Mouse (Mus musculus) left cerebral cortex, postnatal 36 days (tissue): ENCODE data around the gene Snupn. TPM values are rescaled to one million over a fixed set of nuclear protein-coding genes. Genes with fewer than 3 reads are reported as not detected.
"Not testable (repeated sequence)": the region's sequence is repeated elsewhere in the genome, so short reads cannot be mapped to it uniquely, and the experiment has no call there.

Source experiments
- DNase-seq, 2 experiments: peaks; one replicate each; pipeline ENCODE4 v3.0.0; 2021 to 2022; ENCODE audit warnings: low spot score in 2 of 2, mixed read lengths in 1 of 2
- intact Hi-C: fragments of 180-260 bp; cut with DNase I; formaldehyde crosslinking; loops from one replicate; pipeline ENCODE4 v1.15.1; 2025
- total RNA-seq, 2 experiments: library from RNA; stranded (reverse); gene quantifications; 2 replicates each; pipeline ENCODE4 v1.2.3; 2021

Gene Snupn
- total RNA-seq, 2 experiments from 2014 or later: 13.9 to 16.0 TPM

DNA sequence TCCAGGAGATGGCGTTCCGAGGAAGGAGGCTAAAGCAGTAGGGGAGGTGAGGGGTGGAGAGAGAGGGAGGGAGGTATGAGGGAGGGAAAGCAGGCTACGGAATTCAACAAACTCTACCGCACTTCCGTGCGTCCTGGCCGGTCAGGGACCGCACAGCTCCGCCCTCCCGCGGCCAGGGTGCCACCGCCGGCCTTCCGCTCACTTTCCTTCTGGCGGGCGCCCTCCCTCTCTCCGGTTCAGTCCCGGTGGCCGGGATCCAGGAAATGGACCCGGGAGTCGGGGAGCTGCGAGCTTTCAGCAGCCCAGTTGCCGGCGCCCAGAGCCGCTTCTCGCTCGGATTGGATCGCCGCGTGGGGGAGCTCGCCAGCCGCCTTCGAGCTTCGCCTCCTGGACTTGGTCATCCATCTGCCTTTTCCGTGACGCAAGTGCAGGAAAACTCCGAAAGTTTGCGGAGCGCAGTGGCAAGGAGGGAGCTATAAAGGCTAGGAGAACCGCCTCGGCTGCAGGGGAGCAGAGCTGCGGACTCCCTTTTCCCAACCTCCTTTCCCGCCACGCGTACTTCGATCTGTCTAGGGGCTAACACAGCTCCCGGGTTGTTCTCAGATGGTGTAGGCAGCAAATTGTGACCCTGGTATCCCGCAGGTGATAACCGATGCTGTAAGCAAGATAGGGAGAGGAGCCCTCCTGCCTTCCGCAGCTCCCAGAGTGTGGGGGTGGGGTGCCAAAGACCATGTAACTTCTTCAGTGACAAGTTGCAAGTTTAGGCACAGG, 22.5 kb upstream of the Snupn start, which contains the start of gene Snx33:
Snx33 (minus strand) TSS at position 331 of the 771 bp plus-strand sequence.
- intact Hi-C loops: loop anchor here (10.0 kb wide), 1 partner anchor 287 kb away; no protein-coding TSS in a partner anchor
- DNase-seq: peak; percentile 87

DNA sequence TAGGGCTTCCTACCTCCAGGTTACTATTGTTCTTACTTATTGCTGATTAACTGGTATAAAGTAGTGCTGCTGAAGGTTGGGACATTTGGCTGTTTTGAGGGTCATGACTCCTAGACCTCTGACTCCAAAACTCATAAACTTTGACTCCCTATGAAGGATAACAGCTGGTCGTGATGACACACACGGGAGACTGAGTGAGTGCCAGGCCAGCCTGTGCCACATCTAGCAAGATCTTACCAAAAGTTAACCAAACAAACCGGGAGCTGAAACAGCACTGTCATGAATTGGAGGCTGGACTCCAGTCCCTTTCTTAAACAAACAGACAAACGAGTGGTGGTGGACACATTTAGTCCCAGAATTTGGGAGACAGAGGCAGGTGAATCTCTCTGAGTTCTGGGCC, 21.2 kb upstream of the Snupn start:
- intact Hi-C loops: loop anchor here (10.0 kb wide), 1 partner anchor 285 kb away; no protein-coding TSS in a partner anchor
- no peak for DNase-seq

DNA sequence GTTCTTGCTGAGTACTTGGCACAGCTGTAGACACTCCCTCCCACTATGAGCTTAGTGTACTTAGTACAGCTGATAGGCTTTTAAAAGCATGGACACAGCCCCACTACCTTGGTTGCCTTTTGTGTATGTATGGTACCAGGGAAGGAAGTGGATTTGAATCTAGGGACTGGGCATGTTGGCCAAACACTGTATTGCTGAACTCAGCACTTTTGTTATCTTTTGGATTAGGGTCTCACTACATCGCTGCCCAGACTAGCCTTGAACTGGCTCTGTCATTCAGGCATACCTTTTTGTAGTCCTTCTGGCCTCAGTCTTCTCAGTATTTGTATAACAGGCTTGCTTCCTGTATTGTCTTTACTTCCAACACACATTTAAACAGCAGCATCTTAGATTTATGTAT, 20.1 kb upstream of the Snupn start:
- intact Hi-C loops: no loop called here
- DNase-seq: no peak

DNA sequence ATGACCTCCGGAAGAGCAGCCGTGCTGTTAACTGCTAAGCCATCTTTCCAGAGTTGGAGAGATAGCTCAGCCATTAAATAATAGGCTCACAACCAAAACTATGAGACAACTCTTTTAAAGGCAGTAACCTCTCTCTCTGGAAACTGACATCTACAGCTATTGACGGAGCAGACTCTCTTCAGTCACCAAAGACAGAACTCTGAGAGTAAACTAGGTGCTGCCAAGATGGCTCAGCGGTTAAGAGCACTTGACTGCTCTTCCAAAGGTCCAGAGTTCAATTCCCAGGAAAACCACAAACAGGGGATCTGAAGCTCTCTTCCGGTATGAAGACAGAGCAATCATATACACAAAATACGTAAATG, 13.8 kb upstream of the Snupn start:
- DNase-seq: no peak
- intact Hi-C loops: no loop called here

DNA sequence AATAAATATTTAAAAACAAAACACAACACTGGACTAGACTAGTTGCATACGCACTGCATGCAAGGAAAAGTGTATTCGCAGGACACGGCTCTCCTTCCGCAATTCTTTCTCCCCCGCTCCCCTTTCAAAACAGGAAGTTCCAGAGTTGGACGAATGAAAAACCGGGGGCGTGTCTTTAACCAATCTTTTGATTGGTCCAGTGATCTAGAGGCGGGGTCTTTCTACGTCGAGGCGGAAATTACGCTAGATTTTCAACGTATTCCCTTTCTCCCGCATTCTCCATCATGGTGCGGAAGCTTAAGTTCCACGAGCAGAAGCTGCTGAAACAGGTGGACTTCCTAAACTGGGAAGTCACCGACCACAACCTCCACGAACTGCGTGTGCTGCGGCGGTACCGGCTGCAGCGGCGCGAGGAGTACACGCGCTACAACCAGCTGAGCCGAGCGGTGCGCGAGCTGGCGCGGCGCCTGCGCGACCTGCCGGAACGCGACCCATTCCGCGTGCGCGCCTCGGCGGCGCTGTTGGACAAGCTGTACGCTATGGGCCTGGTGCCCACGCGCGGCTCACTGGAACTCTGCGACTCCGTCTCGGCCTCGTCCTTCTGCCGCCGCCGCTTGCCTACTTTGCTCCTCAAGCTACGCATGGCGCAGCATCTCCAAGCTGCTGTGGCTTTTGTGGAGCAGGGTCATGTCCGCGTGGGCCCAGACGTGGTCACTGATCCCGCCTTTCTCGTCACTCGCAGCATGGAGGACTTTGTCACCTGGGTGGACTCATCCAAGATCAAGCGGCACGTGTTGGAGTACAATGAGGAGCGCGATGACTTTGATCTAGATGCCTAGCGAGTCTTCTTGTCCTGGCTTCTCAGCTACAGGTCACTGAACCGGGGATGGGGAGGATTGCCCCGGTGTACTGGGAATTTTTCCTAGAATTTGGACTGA, 13.2 kb upstream of the Snupn start, which contains the start of gene Imp3:
Imp3 (plus strand) TSS at position 253 of the 938 bp plus-strand sequence.
- DNase-seq: peak; percentile 90
- intact Hi-C loops: no loop called here

DNA sequence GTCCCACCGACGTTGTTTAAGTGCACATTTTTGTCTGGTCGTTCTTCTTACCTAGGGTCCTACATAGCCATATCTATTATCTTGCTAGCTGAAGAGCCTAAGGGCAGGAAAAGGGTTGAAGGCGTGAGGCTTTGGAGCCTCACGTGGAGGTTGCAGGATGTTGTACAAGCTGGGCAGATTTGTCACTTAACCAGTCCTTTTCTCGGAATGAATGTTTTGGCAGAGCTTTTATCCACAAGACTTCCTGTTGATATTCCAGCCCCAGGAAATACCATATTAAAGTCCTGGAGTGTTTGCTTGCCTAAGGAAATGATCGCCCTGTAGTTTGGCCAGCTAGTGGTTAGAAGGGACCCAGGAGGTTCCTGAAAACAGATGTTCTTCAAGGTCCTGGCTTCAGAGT, 12.3 kb upstream of the Snupn start:
- DNase-seq: no peak
- intact Hi-C loops: no loop called here

DNA sequence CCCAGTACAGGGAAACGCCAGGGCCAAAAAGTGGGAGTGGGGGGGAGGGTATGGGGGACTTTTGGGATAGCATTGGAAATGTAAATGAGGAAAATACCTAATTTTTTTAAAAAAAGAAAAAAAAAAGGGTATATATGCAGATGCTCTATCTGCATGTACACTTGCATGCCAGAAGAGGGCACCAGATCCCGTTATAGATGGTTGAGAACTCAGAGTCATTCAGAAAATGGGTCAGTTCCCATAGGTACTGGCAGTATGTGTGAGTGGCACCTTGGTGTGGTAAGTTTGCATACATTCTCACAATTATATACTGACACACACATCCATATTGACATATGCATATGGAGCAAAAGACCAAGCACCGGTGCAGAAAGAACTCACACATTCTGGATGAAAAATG, 3.2 kb upstream of the Snupn start:
- not testable (repeated sequence) for DNase-seq
- intact Hi-C loops: loop anchor here (5.0 kb wide), 1 partner anchor 185 kb away; the partner anchor contains the start of gene Man2c1

DNA sequence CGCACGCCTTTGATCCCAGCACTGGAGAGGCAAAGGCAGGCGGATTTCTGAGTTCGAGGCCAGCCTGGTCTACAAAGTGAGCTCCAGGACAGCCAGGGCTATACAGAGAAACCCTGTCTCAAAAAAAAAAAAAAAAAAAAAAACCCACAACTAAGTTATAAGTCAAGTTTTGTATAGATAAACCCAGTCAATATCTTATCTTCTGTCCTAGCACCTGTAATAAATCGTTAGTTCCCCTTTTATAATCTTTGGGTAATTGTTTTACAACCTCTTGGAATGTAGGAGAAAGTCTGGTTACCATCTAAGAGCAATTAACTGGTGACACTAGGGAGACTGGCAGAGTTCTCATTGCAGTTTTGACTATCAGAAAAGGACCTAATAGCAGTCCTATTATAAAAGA, 2.0 kb upstream of the Snupn start:
- intact Hi-C loops: loop anchor here (5.0 kb wide), 1 partner anchor 184 kb away; the partner anchor contains the start of gene Man2c1
- not testable (repeated sequence) for DNase-seq

DNA sequence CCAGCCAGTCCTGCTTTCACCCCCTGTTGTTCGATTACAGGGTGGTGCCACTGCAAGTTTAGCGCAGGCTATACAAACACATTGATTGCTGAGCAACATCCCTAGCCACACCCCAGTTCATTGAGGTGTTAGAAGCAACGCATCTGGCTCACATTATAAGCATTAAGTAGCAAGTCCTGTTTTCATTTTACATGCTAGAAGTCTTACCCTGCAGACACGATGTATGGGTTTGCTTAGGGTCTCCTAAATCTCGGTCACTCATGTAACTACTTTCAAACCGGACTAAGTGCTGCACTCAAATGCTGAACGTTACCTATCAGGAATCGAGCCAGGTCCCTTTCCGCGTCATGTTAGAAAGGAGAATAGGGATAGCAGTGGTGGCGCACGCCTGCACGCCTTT, 911 bp upstream of the Snupn start:
- intact Hi-C loops: loop anchor here (5.0 kb wide), 3 partner anchors 48 to 183 kb away; partner anchors contain the start of genes Man2c1 and Sin3a
- no peak for DNase-seq

DNA sequence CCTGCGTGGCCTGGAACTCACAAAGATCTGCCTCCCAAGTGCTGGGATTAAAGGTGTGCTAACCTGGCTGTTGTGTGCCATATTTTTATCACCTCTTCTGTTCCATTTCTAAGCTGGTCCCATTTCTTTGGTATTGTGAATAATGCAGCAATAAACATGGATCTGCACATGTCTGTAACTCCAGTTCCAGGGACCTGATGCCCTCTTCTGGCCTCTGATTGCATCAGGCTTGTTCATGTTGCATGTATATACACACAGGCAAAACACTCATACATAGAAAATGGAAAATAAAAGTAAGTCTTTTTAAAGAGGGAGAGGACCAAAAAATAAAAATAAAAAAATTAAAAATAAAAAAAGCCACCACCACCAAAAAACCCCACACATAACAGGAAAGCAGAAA, 2.9 kb downstream of the Snupn start:
- intact Hi-C loops: loop anchor here (5.0 kb wide), 2 partner anchors 44 to 119 kb away; partner anchors contain the start of gene Sin3a

DNA sequence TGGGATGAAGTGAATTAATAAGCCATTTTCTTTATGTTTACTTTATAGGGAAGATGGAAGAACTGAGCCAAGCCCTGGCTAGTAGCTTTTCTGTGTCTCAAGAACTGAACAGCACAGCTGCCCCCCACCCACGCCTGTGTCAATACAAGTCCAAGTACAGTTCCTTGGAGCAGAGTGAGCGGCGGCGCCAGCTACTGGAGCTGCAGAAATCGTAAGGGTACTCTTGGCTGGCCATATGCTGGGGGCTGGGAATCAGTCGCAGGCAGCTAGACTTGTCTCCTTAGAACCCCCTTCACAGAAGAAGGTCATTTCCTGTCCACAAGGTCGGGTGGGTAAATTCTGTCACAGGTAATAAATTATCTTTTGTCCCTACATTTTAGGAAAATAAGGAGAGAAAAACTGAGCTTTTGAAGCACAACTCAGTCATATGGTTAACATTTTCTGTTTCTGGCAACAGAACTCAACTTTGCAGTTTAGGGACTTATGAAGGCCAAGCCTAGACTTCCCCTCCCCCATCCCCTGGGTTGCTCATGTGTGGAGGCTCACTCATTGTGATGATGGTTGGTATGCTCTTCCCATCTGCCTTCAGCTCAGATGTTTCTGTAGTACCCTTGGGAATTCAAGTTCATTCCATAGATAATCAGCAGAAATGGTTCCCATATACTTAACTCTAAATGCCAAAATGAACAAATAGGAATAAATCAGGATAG, 6.4 kb downstream of the Snupn start:
- intact Hi-C loops: no loop called here
- no peak for DNase-seq

More for the DNA sequence above, 2.9 kb downstream of the Snupn start:
- no peak for DNase-seq

DNA sequence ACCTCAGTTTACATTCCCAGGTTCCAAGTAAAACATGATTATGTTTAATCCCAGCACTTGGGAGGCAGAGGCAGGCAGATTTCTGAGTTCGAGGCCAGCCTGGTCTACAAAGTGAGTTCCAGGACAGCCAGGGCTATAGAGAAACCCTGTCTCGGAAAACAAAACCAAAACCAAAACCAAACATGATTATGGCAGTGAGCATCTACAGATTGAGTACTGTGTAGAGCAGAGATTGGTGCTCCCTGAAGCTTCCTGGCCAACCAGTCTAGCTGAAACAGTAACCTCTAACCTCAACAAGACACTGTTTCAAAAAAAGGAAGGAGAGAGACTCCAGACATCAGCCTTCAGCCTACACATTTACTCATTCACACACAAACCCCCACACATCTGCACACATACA, 8.0 kb downstream of the Snupn start:
- DNase-seq: no peak
- intact Hi-C loops: no loop called here

DNA sequence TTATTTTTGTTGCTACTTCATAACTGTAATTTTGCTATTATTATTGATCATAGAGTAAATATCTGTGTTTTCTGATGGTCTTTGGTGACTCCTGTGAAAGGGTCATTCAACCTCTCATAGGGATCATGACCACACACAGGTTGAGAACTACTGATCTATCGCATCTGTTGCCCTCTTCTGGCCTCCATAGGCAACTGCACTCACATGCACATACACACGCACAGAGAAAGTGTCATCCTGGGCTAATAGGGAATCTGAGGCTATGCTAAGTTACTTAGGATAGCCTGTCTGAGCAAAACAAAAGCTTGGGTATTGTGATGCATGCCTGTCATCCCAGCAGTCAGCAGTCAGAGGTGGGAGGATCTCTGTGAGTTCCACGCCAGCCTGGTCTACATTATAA, 10.9 kb downstream of the Snupn start:
- intact Hi-C loops: no loop called here

DNA sequence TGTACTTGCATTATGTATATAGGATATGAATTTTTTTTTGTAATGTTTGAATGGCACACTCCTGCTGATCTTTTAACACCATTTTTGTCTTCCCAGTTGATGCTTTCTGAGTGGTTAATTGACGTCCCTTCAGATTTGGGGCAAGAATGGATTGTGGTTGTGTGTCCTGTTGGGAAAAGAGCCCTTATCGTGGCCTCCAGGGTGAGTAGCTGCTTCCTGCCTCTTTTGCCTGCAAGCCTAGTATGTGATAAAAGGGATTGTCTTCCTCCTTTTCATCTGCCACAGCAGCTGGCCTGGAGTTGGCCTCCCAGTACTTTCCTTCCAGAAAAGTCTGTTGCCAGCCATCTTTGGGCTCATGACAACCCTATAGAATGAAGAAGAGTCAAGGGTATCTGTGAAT, 19.5 kb downstream of the Snupn start:
- no peak for DNase-seq
- intact Hi-C loops: no loop called here

More for the DNA sequence above, 10.9 kb downstream of the Snupn start:
- no peak for DNase-seq

DNA sequence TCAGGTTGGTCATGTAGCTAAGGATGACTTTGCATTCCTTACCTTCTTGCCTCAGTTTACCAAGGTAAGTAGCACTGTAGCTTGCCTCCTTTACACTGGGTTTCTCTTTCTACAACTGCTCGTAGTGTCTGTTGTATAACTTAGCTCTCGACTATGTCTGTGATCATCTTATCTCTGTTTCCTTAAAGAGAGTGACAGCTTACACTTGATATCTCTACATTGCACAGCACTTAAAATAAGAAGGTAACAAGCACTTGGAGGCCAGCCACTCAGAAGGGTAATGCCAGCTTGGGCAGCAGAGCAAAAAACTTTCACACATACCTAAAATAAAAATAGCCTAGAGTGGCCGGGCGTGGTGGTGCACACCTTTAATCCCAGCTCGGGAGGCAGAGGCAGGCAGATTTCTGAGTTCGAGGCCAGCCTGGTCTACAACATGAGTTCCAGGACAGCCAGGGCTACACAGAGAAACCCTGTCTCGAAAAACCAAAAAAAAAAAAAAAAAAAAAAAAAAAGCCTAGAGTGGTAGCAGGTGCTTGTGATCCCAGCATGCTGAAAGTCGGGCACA, 23.4 kb downstream of the Snupn start:
- no peak for DNase-seq
- intact Hi-C loops: no loop called here

DNA sequence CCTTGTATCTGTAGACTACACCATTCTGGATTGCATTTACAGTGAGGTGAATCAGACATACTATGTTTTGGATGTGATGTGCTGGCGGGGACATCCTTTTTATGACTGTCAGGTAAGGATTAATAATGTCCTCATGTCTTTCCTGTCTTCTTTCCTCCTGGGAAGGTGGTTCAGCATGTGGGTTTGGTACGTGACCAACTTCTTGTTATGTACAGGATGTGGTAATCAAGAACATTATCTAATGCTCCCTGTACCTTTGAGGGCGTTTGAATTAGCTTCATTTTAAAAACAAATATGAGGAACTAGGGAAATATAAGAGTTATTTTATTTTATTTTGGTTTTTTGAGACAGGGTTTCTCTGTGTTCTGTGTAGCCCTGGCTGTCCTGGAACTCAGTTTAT, 24.5 kb downstream of the Snupn start:
- no peak for DNase-seq
- intact Hi-C loops: no loop called here

DNA sequence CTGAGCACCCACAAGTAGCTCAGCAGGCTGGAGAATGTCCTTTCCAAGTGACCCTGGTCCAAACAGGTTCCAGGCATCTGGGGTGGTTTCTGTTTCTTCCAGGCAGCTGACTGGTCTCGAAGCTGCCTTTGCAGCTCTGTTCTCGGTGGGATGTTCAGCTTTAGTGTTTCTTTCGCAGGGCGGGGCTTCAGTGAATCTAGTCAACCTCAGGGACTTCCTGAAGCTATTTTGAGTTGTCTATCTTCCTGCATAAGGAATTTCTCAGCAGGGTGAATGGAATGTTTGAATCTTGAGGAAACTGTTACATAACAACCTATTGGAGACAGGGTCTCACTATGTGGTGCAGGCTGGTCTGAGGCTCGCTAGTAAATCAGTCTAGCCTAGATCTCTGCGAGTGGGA, 29.5 kb downstream of the Snupn start:
- DNase-seq: no peak
- intact Hi-C loops: no loop called here

DNA sequence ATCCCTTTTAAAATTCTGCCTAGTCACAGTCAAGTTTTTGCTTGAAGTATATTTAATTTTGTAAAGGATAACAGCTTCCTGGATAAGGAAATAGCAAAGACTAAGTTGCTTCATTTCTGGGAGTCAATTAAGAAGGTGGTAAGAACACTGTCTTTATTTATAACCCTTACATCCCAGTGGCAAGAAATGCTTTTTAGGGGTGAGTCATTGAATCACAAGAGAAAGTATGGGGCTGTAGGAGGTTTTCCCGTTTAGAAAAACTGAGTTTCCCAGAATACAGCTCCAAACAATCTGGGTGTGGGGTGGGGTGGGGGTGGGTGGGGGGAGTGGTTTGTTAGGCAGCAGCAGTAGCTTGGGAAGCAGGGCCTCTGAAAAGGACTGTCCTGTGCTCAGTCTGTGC, 30.8 kb downstream of the Snupn start:
- no peak for DNase-seq
- intact Hi-C loops: no loop called here
